Mouse (Mus musculus): ENCODE measurements around the gene Xkr8.

DNA sequence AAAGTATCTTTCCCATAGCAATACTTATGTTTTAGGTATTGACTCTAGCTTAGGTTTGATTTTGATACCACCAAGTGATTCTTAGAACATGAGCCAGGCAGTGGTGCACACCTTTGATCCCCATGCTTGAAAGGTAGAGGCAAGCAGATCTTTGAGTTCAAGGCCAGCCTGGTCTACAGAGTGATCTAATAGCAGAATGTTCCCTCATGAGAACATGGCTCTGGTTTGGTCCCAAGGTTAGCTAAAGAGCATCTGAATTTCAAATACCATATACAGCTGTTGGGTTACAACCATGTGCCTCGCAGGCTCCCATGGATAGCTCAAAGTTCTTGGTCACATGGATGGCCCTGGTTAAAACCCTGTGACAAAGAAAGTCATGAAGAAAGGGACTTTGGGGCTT lies 14.1 kb downstream of the Xkr8 start:
- TF ChIP-seq POLR2A (IDR thresholded peaks at IDR 0.05; ENCODE audit: extremely low read depth, insufficient read depth, low read length) = no peak
- no peak for TF ChIP-seq CTCF (IDR thresholded peaks at IDR 0.05; ENCODE audit: low read depth, low read length)

Measured in liver, adult 2 months (tissue).